ENCODE assay signal across 8 mouse cellular contexts in the genomic region with DNA sequence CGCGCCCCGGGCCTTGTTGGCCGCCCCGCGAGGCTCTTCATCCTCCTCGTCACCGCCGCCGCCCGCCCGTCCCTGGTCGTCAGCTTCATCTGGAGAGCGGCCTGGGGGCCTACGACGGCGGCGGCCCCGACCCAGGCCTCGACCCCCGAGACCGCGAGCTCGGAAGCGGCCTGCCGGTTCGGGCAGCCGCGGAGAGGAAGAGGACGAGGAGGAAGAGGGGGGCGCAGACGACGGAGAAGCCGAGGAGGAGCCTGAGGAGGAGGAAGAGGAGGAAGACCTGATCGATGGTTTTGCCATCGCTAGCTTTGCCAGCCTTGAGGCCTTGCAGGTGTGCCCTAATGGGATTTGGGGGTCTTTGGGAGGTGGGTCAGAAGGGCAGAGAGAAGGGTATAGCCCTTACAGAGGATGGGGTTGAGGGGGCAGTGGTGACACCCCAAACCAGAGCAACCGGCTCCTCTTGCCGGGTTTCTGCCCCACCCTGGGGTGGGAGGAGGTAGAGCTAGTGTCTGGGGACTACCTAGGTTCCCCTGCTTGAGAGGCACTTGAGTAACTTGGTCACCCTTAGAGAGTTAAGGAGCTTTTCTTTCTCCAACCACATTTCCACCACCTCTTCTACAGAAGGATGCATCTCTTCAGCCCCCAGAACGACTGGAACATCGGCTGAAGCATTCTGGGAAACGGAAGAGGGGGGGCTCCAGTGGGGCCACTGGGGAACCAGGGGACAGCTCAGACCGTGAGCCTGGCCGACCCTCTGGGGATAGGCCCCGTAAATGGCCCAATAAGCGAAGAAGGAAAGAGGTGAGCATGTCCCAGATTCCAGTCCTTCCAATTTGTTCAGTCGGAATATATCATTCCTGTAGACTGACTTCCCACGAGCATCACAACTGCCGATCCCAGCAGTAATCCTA. TPM values are rescaled to one million over a fixed set of nuclear protein-coding genes. Genes with fewer than 3 reads are reported as not detected.
DNase-seq lines count a peak whose midpoint lies in the region; ATAC-seq lines count a peak whose summit lies in the region.

No protein-coding gene starts in this region.

- 6% methylated on average over 38 of the region's 48 CpGs for WGBS in midbrain, embryonic 12.5 days

- H3K4me3 ChIP-seq in midbrain, embryonic 12.5 days: peak overlapping the region; percentile 92

- H3K9me3 ChIP-seq in midbrain, embryonic 12.5 days: no peaks in the 10 kb centered on the region

- peak overlapping the region; percentile 97 for H3K27ac ChIP-seq in midbrain, embryonic 12.5 days (replicated peaks)

- peak; percentile 29 for DNase-seq in kidney, adult 18-20 months
- DNase-seq in kidney, adult 11 months: no peak
- peak; percentile 25 to 51 for DNase-seq in adrenal gland, postnatal 36 days
- peak; percentile 34 to 39 for DNase-seq in heart, adult 9 months (ENCODE audit: low spot score in 2 of 2)
- DNase-seq in kidney, postnatal 10 days: peak; percentile 49
- peak; percentile 28 for DNase-seq in thymus, postnatal 10 days (ENCODE audit: low spot score in 2 of 2)
- DNase-seq in layer of hippocampus, adult 9-11 months: no peak

- ATAC-seq in midbrain, embryonic 12.5 days (ENCODE audit: low FRiP score, low read depth): no peak

- H3K4me2 ChIP-seq in midbrain, embryonic 12.5 days (replicated peaks): peak overlapping the region; percentile 99

- H3K4me1 ChIP-seq in midbrain, embryonic 12.5 days: peaks cover 26% of the 10 kb centered on the region

- no peaks in the 10 kb centered on the region for H3K27me3 ChIP-seq in midbrain, embryonic 12.5 days

- H3K36me3 ChIP-seq in midbrain, embryonic 12.5 days: peaks cover 65% of the 10 kb centered on the region

- H3K9ac ChIP-seq in midbrain, embryonic 12.5 days (replicated peaks): peak overlapping the region; percentile 87

RNA-seq across cellular contexts. Expression of gene Fbrs, which starts 0.6 kb away (rescaled TPM):
- total RNA-seq in adrenal gland, postnatal 36 days (2021): 10 to 100 TPM; 56.5 to 66.7 TPM
- polyA plus RNA-seq in midbrain, embryonic 12.5 days (2016; fragmentation: Nextera tagmentation; extraction: Ambion mirVana): 13.9 and 14.2 TPM in 2 replicates

RNA-seq across cellular contexts. Expression of gene Prr14, which starts 20.2 kb away (rescaled TPM):
- total RNA-seq in adrenal gland, postnatal 36 days (2021): 10 to 100 TPM; 44.3 to 48.3 TPM
- polyA plus RNA-seq in midbrain, embryonic 12.5 days (2016; fragmentation: Nextera tagmentation; extraction: Ambion mirVana): 63.1 and 69.2 TPM in 2 replicates

RNA-seq across cellular contexts. Expression of gene Zfp689, which starts 30.6 kb away (rescaled TPM):
- 1 to 10 TPM; 3.8 to 4.4 TPM for total RNA-seq in adrenal gland, postnatal 36 days (2021)
- polyA plus RNA-seq in midbrain, embryonic 12.5 days (2016; fragmentation: Nextera tagmentation; extraction: Ambion mirVana): 18.2 and 19.3 TPM in 2 replicates

RNA-seq across cellular contexts. Expression of gene Srcap, which starts 32.2 kb away (rescaled TPM):
- 10 to 100 TPM; 83.6 to 95.9 TPM for total RNA-seq in adrenal gland, postnatal 36 days (2021)
- 94.6 and 98.3 TPM in 2 replicates for polyA plus RNA-seq in midbrain, embryonic 12.5 days (2016; fragmentation: Nextera tagmentation; extraction: Ambion mirVana)

RNA-seq across cellular contexts. Expression of gene Gm42715, which starts 39.8 kb away (rescaled TPM):
- 10 to 100 TPM; 19.6 to 20.2 TPM for total RNA-seq in adrenal gland, postnatal 36 days (2021)
- 19.4 and 20.1 TPM in 2 replicates for polyA plus RNA-seq in midbrain, embryonic 12.5 days (2016; fragmentation: Nextera tagmentation; extraction: Ambion mirVana)

Comparison
In these comparisons a context has a peak if more than half of its experiments do, and no peak if none do; other contexts are left out.
1. DNase-seq: peak in kidney, adult 18-20 months (single experiment), adrenal gland, postnatal 36 days (2 of 2), heart, adult 9 months (2 of 2), kidney, postnatal 10 days (single experiment) and thymus, postnatal 10 days (2 of 2); none in kidney, adult 11 months (single experiment) and layer of hippocampus, adult 9-11 months (single experiment).